Mouse (Mus musculus): ENCODE measurements around the gene Btbd11. TPM values are rescaled to one million over a fixed set of nuclear protein-coding genes. Genes with fewer than 3 reads are reported as not detected.

The Btbd11 gene
- polyA plus RNA-seq (2012; rRNA removed), result 3.9 and 4.1 TPM in 2 replicates

DNA sequence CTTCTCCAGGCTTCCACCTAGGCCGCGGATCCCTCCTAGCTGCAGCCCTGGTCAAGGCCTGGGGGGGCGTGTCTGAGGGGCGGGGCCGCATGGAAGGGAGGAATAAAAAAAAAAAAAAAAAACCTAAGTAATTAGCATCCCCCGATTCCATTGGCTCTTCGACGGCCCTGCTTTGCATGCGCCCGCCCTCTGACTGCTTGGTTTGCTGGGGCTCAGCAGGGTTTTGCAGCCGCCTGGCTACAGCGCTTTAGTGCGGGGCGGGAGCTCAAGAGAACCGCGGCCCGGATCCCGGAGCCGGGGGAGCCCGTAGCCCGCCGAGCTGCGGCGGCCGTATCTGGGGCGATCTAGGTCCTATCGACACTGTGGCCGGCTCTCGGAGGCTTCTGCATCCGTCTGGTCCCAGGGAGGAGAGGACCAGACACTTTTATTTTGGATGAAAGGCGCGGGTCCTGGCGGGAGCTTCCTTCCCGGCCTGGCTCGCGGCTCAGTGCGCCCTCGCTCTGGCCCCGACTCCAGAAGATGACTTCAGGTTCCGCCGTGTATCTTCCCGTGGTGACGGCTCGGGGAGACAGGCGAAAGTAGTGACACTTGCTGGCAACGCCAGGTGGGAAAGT lies at the start of gene Btbd11:
Gene Btbd11 (plus strand): TSS at position 210 of the 614 bp plus-strand sequence.
- peak within 1 kb of the TSS; percentile 70 for H3K4me3 ChIP-seq (ENCODE audit: insufficient read depth, low read depth, low read length)
- no peak within 1 kb of the TSS for H3K27ac ChIP-seq (ENCODE audit: insufficient read depth, low read depth, low read length)
- TF ChIP-seq POLR2A (IDR thresholded peaks at IDR 0.05; ENCODE audit: low read depth, low read length), result peak; percentile 40
- TF ChIP-seq CTCF (conservative IDR thresholded peaks at IDR 0.05; ENCODE audit: insufficient read depth, insufficient read length, low read depth, low read length), result no peak
- peak; percentile 96 for DNase-seq
- no peaks in the 10 kb centered on the region for H3K36me3 ChIP-seq (ENCODE audit: control insufficient read depth, insufficient read depth, low read length)
- H3K4me1 ChIP-seq (ENCODE audit: control insufficient read depth, insufficient read depth, low read length), result no peaks in the 10 kb centered on the region; the same call in 1 of the 2 replicates
- under 1% methylated on average over 46 of the region's 46 CpGs for WGBS
- no peaks in the 10 kb centered on the region for H3K27me3 ChIP-seq (replicated peaks; ENCODE audit: control insufficient read depth, insufficient read depth, low read length)

DNA sequence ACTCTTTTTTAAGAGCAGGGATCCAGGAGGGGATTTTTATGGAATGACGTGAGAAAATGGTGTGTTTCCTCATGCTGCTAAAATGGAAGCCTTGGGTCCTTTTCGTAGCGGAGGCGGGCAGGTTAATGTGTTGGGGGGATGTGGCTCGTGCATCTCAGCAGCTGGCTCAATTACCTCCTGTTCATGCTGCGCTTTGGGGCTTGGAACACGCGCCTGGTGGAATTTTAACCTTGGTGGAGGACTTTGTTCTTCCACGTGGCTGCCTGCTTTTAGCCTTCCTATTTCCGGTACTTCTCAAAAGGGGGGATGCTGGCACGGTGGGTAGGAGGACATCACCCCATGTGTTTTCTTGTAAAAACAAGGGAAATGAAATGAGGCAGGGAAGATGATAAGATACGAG lies 47.9 kb upstream of the Btbd11 start:
- H3K36me3 ChIP-seq (ENCODE audit: control insufficient read depth, insufficient read depth, low read length), result no peaks in the 10 kb centered on the region
- H3K4me3 ChIP-seq (ENCODE audit: insufficient read depth, low read depth, low read length), result no peak overlapping the region
- H3K27ac ChIP-seq (ENCODE audit: insufficient read depth, low read depth, low read length), result no peak overlapping the region
- DNase-seq, result peak; percentile 76
- WGBS, result 34% methylated on average over 12 of the region's 12 CpGs
- peaks cover 4% of the 10 kb centered on the region; the same call in 1 of the 2 replicates for H3K4me1 ChIP-seq (ENCODE audit: control insufficient read depth, insufficient read depth, low read length)
- TF ChIP-seq CTCF (conservative IDR thresholded peaks at IDR 0.05; ENCODE audit: insufficient read depth, insufficient read length, low read depth, low read length) (no peak), POLR2A (IDR thresholded peaks at IDR 0.05; ENCODE audit: low read depth, low read length) (no peak)
- H3K27me3 ChIP-seq (replicated peaks; ENCODE audit: control insufficient read depth, insufficient read depth, low read length), result no peaks in the 10 kb centered on the region

DNA sequence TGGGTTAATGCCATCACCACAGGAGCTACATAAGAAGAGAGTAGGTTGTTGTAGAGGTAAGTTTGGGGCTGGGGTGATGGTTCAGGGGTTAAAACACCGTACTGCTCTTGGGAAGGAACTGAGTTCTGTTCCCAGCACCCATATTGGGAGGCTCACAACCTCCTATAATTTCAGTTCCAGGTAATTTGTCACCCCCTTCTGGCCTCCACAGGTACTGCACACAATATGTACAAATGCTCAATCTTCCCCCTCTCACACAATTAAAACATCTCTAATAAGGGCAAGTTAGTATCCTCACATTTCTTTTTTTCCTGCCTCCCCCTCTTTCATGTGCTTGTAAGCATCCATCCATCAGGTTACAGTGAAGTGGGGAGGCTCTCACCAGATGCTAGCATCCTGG lies 44.7 kb upstream of the Btbd11 start:
- Histone ChIP-seq H3K36me3 (ENCODE audit: control insufficient read depth, insufficient read depth, low read length) (no peaks in the 10 kb centered on the region), H3K27ac (ENCODE audit: insufficient read depth, low read depth, low read length) (no peak overlapping the region), H3K4me3 (ENCODE audit: insufficient read depth, low read depth, low read length) (no peak overlapping the region), H3K4me1 (ENCODE audit: control insufficient read depth, insufficient read depth, low read length) (peaks cover 4% of the 10 kb centered on the region; the same call in 1 of the 2 replicates), H3K27me3 (replicated peaks; ENCODE audit: control insufficient read depth, insufficient read depth, low read length) (no peaks in the 10 kb centered on the region)
- no peak for DNase-seq
- TF ChIP-seq POLR2A (IDR thresholded peaks at IDR 0.05; ENCODE audit: low read depth, low read length) (no peak), CTCF (conservative IDR thresholded peaks at IDR 0.05; ENCODE audit: insufficient read depth, insufficient read length, low read depth, low read length) (no peak)
- WGBS, result 92% methylated on average over 1 of the region's 1 CpGs

DNA sequence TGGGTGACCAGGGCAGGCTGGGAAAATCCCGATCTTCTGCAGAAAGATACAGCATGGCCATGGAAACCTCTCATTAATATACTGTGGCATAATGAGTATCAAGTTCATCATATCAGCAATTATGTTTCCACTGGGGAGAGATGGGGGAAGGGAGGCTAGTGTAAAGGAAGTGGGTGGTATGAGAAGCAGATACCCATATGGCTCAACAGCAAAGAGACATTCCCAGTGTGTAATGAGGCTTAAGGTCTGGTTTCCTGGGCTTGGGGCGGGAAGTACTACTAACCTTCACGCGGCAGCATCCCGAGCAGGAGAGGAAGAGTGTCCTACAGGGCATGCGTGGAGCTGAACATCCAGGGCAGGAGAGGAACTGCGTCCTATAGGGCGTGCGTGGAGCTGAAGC lies 39.4 kb upstream of the Btbd11 start:
- Histone ChIP-seq H3K27ac (ENCODE audit: insufficient read depth, low read depth, low read length) (no peak overlapping the region), H3K36me3 (ENCODE audit: control insufficient read depth, insufficient read depth, low read length) (no peaks in the 10 kb centered on the region), H3K4me1 (ENCODE audit: control insufficient read depth, insufficient read depth, low read length) (no peaks in the 10 kb centered on the region), H3K4me3 (ENCODE audit: insufficient read depth, low read depth, low read length) (no peak overlapping the region), H3K27me3 (replicated peaks; ENCODE audit: control insufficient read depth, insufficient read depth, low read length) (no peaks in the 10 kb centered on the region)
- TF ChIP-seq CTCF (conservative IDR thresholded peaks at IDR 0.05; ENCODE audit: insufficient read depth, insufficient read length, low read depth, low read length) (no peak), POLR2A (IDR thresholded peaks at IDR 0.05; ENCODE audit: low read depth, low read length) (no peak)
- DNase-seq, result no peak
- WGBS, result 61% methylated on average over 9 of the region's 9 CpGs

DNA sequence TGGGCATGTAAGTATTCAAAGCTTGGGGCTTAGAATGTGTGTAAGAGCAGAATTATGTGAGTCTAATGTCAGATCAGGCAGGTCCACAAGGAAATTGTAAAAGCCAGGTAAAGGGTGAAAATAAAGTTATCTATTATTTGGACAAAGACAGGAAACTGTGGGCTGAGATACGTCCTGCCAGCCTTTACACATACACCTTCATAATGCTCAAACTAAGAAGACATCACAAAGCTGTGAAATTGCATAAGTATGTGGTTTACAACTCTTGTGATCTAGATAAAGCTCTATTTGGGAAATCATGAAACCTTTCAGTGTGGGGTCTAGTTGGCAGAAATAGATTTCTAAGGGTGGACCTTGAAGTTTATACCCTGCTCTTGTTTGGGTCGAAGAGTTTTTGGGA lies 34.1 kb upstream of the Btbd11 start:
- Histone ChIP-seq H3K4me3 (ENCODE audit: insufficient read depth, low read depth, low read length) (no peak overlapping the region), H3K27ac (ENCODE audit: insufficient read depth, low read depth, low read length) (no peak overlapping the region), H3K36me3 (ENCODE audit: control insufficient read depth, insufficient read depth, low read length) (no peaks in the 10 kb centered on the region), H3K27me3 (replicated peaks; ENCODE audit: control insufficient read depth, insufficient read depth, low read length) (no peaks in the 10 kb centered on the region), H3K4me1 (ENCODE audit: control insufficient read depth, insufficient read depth, low read length) (no peaks in the 10 kb centered on the region)
- no peak for DNase-seq
- TF ChIP-seq POLR2A (IDR thresholded peaks at IDR 0.05; ENCODE audit: low read depth, low read length) (no peak), CTCF (conservative IDR thresholded peaks at IDR 0.05; ENCODE audit: insufficient read depth, insufficient read length, low read depth, low read length) (no peak)
- 76% methylated on average over 2 of the region's 2 CpGs for WGBS

DNA sequence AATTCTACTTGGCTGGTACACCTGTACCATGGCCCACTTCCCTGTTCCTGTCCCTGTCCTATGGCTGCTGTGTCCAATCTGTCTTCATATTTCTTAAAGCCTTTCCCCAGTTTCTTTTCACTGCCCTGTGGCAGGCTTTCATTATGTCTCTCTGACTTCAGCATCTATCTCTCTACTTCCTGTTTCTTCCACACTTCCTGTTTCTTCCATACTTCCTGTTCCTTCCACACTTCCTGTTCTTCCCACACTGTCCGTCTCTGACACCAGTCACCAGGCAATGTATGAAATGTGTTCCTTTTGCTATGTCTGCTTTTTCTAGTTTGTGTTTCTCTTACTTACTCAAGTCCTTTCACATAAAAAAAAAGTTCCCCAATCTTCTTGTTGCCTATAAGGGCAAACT lies 32.3 kb upstream of the Btbd11 start:
- no peak overlapping the region for H3K4me3 ChIP-seq (ENCODE audit: insufficient read depth, low read depth, low read length)
- no peaks in the 10 kb centered on the region for H3K4me1 ChIP-seq (ENCODE audit: control insufficient read depth, insufficient read depth, low read length)
- WGBS, result 76% methylated on average over 1 of the region's 1 CpGs
- DNase-seq, result no peak
- TF ChIP-seq POLR2A (IDR thresholded peaks at IDR 0.05; ENCODE audit: low read depth, low read length), result no peak
- TF ChIP-seq CTCF (conservative IDR thresholded peaks at IDR 0.05; ENCODE audit: insufficient read depth, insufficient read length, low read depth, low read length), result no peak
- no peaks in the 10 kb centered on the region for H3K36me3 ChIP-seq (ENCODE audit: control insufficient read depth, insufficient read depth, low read length)
- H3K27ac ChIP-seq (ENCODE audit: insufficient read depth, low read depth, low read length), result no peak overlapping the region
- H3K27me3 ChIP-seq (replicated peaks; ENCODE audit: control insufficient read depth, insufficient read depth, low read length), result no peaks in the 10 kb centered on the region

DNA sequence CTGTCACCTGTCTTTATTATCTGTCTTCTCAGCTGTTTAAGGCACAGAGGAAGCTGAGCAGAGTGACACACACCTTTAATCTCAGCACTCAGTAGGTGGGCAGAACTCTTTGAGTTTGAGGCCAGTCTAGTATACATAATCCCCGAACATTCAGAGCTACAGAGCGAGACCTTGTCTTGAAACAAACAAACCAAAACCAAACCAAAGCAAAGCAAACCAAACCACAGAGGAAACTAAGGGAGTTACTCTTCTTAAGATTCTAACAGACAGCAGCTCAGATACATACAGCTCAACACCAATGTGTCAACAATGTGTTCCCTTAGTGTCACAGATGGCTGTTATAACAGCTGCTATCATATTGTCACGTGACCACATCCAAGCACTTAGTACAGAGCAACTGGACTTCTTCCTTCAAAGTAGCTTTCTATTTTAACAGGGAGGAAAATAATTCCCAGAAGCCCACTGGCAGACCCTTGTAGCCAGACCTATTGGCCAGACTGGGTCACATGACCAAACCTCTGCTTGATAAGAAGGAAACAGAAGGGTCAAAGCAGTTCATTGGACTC lies 27.0 kb upstream of the Btbd11 start:
- no peaks in the 10 kb centered on the region for H3K36me3 ChIP-seq (ENCODE audit: control insufficient read depth, insufficient read depth, low read length)
- no peak overlapping the region for H3K27ac ChIP-seq (ENCODE audit: insufficient read depth, low read depth, low read length)
- no peak for DNase-seq
- H3K4me3 ChIP-seq (ENCODE audit: insufficient read depth, low read depth, low read length), result no peak overlapping the region
- WGBS, result 89% methylated on average over 3 of the region's 3 CpGs
- TF ChIP-seq POLR2A (IDR thresholded peaks at IDR 0.05; ENCODE audit: low read depth, low read length) (no peak), CTCF (conservative IDR thresholded peaks at IDR 0.05; ENCODE audit: insufficient read depth, insufficient read length, low read depth, low read length) (no peak)
- H3K27me3 ChIP-seq (replicated peaks; ENCODE audit: control insufficient read depth, insufficient read depth, low read length), result no peaks in the 10 kb centered on the region
- no peaks in the 10 kb centered on the region for H3K4me1 ChIP-seq (ENCODE audit: control insufficient read depth, insufficient read depth, low read length)

Data from kidney, adult 2 months (tissue).